Mouse (Mus musculus): ENCODE data around the gene Krtap31-1. TPM values are rescaled to one million over a fixed set of nuclear protein-coding genes. Genes with fewer than 3 reads are reported as not detected.
"Not testable (repeated sequence)": the region's sequence is repeated elsewhere in the genome, so short reads cannot be mapped to it uniquely, and the experiment has no call there.

Krtap31-1 gene
- total and polyA plus RNA-seq, 3 experiments, result not detected

DNA sequence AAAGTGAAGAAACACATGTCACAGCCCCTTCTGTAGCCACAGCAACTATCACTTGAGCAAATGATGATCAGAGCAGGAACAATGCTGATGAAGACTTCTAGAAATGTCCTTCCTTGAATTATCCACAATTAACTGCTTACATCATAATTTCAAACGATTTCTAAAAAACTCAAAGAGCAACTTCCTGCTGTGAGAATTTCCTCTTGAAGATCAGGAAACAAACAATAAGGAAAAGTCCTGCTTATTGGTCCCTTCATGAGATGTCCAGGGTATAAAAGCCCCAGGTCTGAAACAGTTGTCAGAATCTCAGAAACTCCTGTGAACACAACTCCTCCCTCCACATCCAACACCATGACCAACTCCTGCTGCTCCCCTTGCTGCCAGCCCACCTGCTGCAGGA, 28.8 kb upstream of the Krtap31-1 start, which contains the start of gene Gm11567:
Gene Gm11567, plus strand, starts transcription at position 301 of the 400 bp plus-strand sequence.
- H3K36me3 ChIP-seq (ENCODE audit: control insufficient read depth in 1 of 2, insufficient read depth in 2 of 2, low read length in 2 of 2); H3K9ac ChIP-seq (ENCODE audit: control insufficient read depth, low read depth, low read length, poor library complexity, severe bottlenecking); H3K4me3 ChIP-seq (ENCODE audit: control insufficient read depth in 1 of 2, insufficient read depth in 1 of 2, low read depth in 2 of 2, low read length in 2 of 2); H3K79me2 ChIP-seq (ENCODE audit: control insufficient read depth, insufficient read depth, low read length, poor library complexity); H3K9me3 ChIP-seq (replicated peaks; ENCODE audit: insufficient read depth, low read length); H3K4me1 ChIP-seq (ENCODE audit: control insufficient read depth in 1 of 2, insufficient read depth in 2 of 2, low read length in 2 of 2); DNase-seq (ENCODE audit: low read depth, low spot score); H3K27me3 ChIP-seq (ENCODE audit: control insufficient read depth in 1 of 2, insufficient read depth in 2 of 2, low read length in 2 of 2); H3K27ac ChIP-seq (ENCODE audit: control insufficient read depth, low read depth, low read length): not testable (repeated sequence)

DNA sequence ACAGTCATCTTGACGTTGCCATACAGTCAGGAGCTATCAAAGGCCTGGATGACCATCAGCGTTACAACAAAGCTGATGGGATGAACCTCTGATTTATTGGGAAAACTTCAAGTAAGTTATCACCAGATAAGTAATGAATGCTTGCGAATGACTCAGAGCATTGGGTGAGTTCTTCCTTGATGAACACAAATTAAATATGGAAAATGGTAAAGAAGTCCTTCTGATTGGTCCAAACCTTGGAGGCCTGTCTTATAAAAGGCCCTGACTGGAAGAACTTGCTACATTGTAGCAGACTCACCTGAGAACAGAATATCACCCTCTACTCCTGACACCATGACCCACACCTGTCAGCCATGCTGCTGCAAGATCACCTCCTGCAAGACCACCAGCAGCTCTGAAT, 6.7 kb downstream of the Krtap31-1 start, which contains the start of gene Gm11565:
Gene Gm11565, plus strand, starts transcription at position 301 of the 400 bp plus-strand sequence.
- no peaks in the 10 kb centered on the region for H3K27me3 ChIP-seq (ENCODE audit: control insufficient read depth in 1 of 2, insufficient read depth in 2 of 2, low read length in 2 of 2)
- no peak for DNase-seq (ENCODE audit: low read depth, low spot score)
- no peak within 1 kb of the TSS for H3K4me3 ChIP-seq (ENCODE audit: control insufficient read depth in 1 of 2, insufficient read depth in 1 of 2, low read depth in 2 of 2, low read length in 2 of 2)
- TF ChIP-seq POLR2AphosphoS5 (IDR thresholded peaks at IDR 0.05; ENCODE audit: borderline replicate concordance, low read depth, low read length) (no peak), ELF1 (IDR thresholded peaks at IDR 0.05; ENCODE audit: low read depth, low read length) (no peak), MAX (IDR thresholded peaks at IDR 0.05; ENCODE audit: low read length) (no peak), RCOR1 (IDR thresholded peaks at IDR 0.05; ENCODE audit: low read depth, low read length) (no peak), GATA1 (IDR thresholded peaks at IDR 0.05; ENCODE audit: low read depth, low read length) (no peak)
- no peak within 1 kb of the TSS for H3K27ac ChIP-seq (ENCODE audit: control insufficient read depth, low read depth, low read length)
- H3K36me3 ChIP-seq (ENCODE audit: control insufficient read depth in 1 of 2, insufficient read depth in 2 of 2, low read length in 2 of 2), result no peaks in the 10 kb centered on the region
- no peaks in the 10 kb centered on the region for H3K9me3 ChIP-seq (replicated peaks; ENCODE audit: insufficient read depth, low read length)
- no peaks in the 10 kb centered on the region for H3K4me1 ChIP-seq (ENCODE audit: control insufficient read depth in 1 of 2, insufficient read depth in 2 of 2, low read length in 2 of 2)
- no peak within 1 kb of the TSS for H3K9ac ChIP-seq (ENCODE audit: control insufficient read depth, low read depth, low read length, poor library complexity, severe bottlenecking)
- H3K79me2 ChIP-seq (ENCODE audit: control insufficient read depth, insufficient read depth, low read length, poor library complexity), result no peaks in the 10 kb centered on the region

DNA sequence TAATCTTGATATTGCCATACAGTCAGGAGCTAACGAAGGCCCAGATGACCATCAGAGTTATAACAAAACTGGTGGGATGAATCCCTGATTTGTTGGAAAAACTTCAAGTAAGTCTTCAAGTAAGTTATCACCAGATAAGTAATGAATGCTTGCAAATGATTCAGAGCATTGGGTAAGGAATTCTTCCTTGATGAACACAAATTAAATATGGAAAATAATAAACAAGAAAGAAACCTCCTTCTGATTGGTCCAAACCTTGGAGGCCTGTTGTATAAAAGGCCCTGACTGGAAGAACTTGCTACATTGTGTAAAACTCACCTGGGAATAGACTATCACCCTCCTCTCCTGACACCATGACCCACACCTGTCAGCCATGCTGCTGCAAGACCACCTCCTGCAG, 28.3 kb downstream of the Krtap31-1 start, which contains the start of gene Krtap31-2:
Gene Krtap31-2, plus strand, starts transcription at position 301 of the 400 bp plus-strand sequence.
- no peak for TF ChIP-seq POLR2AphosphoS2 (IDR thresholded peaks at IDR 0.05; ENCODE audit: low read length)
- no peak for TF ChIP-seq E2F4 (IDR thresholded peaks at IDR 0.05; ENCODE audit: borderline replicate concordance, low read depth, low read length)
- TF ChIP-seq MAX (IDR thresholded peaks at IDR 0.05; ENCODE audit: low read length), result no peak
- no peak for TF ChIP-seq TCF12 (IDR thresholded peaks at IDR 0.05; ENCODE audit: low read depth, low read length)
- no peak for TF ChIP-seq UBTF (IDR thresholded peaks at IDR 0.05; ENCODE audit: borderline replicate concordance, insufficient read depth, low read depth, low read length)
- Histone ChIP-seq H3K9me3 (replicated peaks; ENCODE audit: insufficient read depth, low read length) (no peaks in the 10 kb centered on the region), H3K9ac (ENCODE audit: control insufficient read depth, low read depth, low read length, poor library complexity, severe bottlenecking) (no peak within 1 kb of the TSS), H3K4me3 (ENCODE audit: control insufficient read depth in 1 of 2, insufficient read depth in 1 of 2, low read depth in 2 of 2, low read length in 2 of 2) (no peak within 1 kb of the TSS), H3K36me3 (ENCODE audit: control insufficient read depth in 1 of 2, insufficient read depth in 2 of 2, low read length in 2 of 2) (no peaks in the 10 kb centered on the region), H3K27me3 (ENCODE audit: control insufficient read depth in 1 of 2, insufficient read depth in 2 of 2, low read length in 2 of 2) (no peaks in the 10 kb centered on the region), H3K27ac (ENCODE audit: control insufficient read depth, low read depth, low read length) (no peak within 1 kb of the TSS), H3K79me2 (ENCODE audit: control insufficient read depth, insufficient read depth, low read length, poor library complexity) (no peaks in the 10 kb centered on the region), H3K4me1 (ENCODE audit: control insufficient read depth in 1 of 2, insufficient read depth in 2 of 2, low read length in 2 of 2) (no peaks in the 10 kb centered on the region)
- no peak for DNase-seq (ENCODE audit: low read depth, low spot score)
